Mouse (Mus musculus) layer of hippocampus, adult 18-20 months (tissue): ENCODE data around the gene Efemp2. TPM values are rescaled to one million over a fixed set of nuclear protein-coding genes. Genes with fewer than 3 reads are reported as not detected.

Source experiments
- DNase-seq, 2 experiments: peaks; one replicate each; pipeline ENCODE4 v3.0.0; 2022; ENCODE audit warnings: low spot score in 2 of 2
- total RNA-seq, 2 experiments: library from RNA; stranded (reverse); gene quantifications; 2 replicates each; pipeline ENCODE4 v1.2.3; 2021

Efemp2 gene
- total RNA-seq, 2 experiments from 2014 or later: 11.6 to 13.1 TPM

DNA sequence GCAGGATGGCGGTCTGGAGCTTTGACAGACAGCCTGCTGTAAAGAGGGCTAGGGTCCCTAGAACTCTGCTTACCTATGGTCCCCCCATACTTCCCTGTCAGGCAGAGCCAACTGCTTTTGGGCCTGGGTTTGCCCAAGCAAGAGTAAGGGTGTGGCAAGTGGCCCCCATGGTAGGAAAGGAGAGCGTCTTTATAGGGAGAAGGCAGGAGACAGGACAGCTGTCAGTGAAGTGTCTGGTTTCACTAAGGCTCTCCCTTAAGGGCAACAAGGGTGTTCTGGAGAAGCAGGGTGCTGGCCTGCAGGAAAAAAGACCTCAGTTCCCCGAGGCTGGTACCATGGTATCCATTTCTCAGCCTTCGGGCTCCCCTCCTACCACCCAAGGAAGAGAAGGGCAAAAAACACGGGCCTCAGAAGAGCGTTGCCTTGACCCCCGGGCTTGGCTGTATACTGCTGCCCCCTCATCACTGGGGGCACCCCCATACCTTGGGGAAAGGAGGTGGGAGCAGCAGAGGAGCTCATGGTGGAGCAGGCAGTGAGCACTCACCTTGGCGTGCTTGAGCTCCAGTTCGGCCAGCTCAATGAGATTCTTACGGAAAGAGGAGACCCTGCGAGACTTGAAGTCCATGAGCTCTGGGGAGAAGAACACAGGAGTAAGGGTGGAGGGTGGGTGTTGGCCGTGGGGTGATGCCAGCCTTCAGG is 21.7 kb downstream of the Efemp2 start:
- no peak for DNase-seq

- DNase-seq: no peak
Observed at GRCm38 (mm10) chr19:5496052-5496370, 22.3 kb downstream of the Efemp2 start.

- DNase-seq: no peak
Observed at GRCm38 (mm10) chr19:5500330-5500875, 26.6 kb downstream of the Efemp2 start.

DNA sequence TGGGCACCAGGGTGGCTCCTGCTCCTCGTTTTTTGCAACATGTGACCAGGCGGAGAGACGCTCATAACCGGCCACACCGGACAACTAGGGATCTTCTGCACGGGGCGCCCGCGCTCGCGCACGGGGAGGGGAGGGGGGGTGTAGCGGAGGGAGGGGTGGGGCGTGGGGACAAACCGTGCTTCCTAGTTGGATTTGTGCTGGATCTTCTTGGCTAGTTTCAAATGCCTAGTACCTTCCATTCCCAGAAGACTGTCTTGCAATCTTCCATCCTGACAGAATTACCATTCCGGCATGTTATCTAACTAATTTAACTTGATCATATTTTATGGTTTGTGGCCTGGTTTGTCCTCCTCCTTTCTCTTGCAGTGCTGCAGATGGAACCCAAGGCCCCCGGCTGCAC is 29.9 kb downstream of the Efemp2 start, which contains the start of gene 1700020D05Rik:
1700020D05Rik (minus strand) TSS at position 101 of the 400 bp plus-strand sequence.
- DNase-seq: no peak

DNA sequence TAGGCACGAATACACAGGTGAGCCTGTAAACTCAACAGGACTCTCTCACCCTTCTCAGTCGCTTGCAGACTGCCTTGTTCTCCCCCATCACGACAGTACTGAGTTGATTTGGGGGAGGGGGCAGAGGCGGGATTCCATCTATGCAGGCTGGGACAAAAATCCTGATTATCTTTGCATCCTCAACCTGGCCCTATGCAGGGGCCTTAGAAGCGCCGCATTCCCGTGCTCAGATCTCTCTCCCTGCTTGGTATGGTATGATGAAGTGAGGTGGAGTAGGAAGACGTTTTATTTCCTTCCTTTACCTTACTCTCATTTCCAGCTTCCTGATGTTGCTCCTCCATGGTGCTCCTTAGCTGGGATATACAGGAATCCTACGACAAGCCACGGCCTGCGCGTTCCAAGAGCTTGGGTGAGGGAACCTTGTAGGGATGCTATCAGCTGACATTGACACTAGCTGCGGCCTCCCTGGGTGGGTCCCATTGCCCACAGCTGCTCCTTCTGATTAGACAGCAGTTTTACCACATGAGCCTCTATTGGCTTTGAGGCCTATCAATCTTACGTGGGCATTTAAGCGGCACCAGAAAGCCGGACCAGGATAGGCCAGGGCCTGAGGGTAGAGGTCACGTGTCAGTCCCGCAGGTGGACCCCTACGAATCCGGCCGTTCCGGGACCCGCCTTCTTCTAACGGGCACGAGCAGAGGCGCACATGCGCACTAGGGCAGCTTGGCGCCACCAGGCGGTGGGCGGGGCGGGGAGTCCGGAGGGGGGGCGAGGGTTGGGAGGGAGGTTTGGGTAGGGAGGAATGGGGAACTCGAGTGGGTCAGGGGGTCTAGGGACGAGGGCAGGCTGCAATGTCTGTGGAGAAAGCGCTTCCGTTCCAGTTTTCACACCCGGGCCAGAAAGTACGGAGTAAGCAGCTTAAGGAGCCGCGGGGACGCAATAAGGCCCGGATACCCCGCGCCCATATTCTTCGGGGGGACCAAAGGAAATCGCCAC is 36.6 kb downstream of the Efemp2 start, which contains the start of gene Snx32:
Snx32 (minus strand) TSS at position 508 of the 996 bp plus-strand sequence.
- DNase-seq: peak; percentile 98 to 100

DNA sequence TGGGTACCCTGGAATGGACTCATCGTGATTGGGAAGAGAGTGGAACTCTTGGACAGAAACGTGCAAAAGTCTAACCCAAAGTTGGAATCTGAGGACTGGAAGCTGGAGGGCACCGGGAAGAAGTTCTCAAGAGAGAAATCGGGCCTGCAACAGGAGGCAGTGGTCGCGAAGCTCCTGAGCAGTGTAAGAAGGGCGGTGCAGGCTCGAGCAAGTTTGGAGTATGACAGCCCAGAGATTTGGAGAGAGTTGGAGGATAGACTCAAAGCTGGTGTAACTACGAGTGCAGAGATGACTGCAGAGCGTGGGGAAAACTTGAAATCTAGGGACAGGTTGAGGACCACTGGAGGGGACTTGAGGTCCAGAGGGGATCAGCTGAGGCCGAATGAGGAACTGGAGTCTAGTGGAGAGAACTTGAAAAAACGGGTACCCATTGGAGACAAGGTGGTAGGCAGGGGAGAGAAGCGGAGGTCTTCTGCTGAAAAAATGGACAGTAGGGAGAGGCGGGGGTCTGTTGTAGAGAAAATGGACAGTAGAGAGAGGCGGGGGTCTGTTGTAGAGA is 37.4 kb downstream of the Efemp2 start:
- DNase-seq: no peak

- DNase-seq: no peak
Observed at GRCm38 (mm10) chr19:5512091-5513004, 38.6 kb downstream of the Efemp2 start.

DNA sequence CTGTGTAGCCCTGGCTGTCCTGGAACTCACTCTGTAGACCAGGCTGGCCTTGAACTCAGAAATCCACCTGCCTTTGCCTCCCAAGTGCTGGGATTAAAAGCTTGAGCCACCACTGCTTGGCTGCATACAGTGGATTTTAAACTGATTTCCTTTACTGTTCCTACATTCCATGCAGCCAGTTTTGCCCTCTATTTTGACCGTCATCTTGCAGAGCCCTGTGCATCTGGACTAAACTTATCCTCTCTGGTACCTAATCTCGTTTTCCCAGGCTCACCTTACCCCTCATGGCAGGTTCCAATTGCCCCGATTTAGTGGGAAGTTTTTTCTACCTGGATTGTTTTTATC is 39.2 kb downstream of the Efemp2 start:
- DNase-seq: no peak

DNA sequence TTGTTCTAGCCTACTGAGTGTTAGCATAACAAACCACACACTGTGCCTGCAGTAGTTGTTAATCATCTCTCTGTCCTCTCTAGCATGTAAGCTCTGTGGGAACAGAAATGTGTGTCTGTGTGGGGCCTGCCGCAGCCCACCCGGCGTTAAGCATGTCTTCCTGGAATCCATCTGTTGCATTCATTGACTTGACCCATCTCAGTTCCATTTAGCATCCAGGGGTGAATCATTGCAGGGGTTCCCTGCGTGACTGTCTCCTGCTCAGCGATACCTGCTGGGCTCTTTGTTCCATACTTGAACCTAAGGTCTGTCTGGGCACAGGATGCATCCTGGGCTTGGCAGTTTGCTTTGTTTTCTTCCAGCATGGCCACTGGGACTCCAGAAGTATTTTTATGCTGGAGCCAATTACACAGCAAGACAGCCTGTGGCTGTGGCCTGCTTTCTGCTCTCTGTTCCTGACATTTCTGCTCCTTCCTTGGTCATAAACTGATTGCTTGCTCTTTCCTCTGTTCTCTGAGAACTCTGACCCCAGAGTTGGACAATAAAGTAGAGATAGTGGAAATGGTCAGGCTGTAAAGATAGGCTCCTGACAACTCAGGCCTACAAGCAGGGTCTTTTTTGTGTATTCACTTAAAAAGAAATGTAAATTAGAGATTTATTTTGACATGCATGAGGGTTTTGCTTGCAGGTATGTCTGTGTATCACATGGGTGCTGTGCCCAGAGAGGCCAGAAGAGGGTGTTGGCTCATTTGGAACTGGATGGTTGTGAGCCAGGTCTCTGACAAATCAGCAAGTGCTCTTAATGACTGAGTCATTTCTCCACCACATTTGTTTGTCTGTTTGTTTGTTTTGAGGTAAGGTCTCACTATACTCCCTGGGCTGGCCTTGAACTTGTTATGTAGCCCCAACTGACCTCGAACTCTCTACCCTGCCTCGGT is 42.4 kb downstream of the Efemp2 start:
- no peak for DNase-seq

DNA sequence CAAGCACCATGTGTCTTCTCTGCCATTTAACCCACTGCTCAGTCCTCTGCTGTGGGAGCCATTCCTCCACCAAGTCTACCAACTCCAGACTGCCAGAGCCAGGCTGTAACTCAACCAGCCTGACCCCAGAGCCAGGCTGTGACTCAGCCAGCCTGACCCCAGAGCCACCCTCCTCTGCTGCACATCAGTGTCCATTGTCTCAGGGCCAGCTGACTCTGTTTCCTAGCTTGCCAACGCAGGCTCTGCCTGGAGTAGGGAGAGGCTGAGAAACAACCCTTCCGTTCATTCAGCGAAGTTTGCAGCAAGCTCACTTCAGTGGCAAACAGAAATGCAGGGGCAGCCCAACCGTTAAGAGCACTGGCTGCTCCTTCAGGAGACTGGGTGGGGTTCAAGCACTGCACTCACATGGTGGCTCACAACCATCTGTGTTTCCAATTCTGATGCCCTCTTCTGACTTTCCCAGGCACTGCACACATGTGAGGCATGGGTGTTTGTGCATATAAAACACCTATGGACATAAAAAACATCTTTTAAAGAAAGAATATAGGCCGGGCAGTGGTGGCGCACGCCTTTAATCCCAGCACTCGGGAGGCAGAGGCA is 43.3 kb downstream of the Efemp2 start:
- DNase-seq: no peak

DNA sequence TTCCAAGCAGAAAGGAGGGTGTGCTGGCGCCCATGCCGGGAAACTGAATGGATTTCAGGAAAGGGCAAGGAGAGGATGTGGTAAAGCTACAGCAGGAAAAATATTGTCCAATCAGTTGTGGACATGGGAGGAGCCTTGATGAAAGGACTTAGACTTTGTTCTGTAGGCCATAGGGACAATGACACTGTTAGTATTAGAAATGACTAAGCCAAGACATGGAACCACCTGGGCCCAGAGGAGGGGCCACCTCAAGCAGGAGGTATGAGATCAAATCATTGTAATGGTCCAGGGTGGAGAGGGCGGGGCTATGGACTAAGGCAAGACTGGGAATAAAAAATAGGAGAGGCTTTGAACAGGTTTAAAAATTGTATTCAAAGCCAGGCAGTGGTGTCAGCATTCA is 45.0 kb downstream of the Efemp2 start:
- DNase-seq: no peak

- DNase-seq: no peak
Observed at GRCm38 (mm10) chr19:5525204-5525603, 51.5 kb downstream of the Efemp2 start.

GRCm38 (mm10) chr19:5529325-5530137 is 55.8 kb downstream of the Efemp2 start:
- peak; percentile 82 to 94 for DNase-seq

DNA sequence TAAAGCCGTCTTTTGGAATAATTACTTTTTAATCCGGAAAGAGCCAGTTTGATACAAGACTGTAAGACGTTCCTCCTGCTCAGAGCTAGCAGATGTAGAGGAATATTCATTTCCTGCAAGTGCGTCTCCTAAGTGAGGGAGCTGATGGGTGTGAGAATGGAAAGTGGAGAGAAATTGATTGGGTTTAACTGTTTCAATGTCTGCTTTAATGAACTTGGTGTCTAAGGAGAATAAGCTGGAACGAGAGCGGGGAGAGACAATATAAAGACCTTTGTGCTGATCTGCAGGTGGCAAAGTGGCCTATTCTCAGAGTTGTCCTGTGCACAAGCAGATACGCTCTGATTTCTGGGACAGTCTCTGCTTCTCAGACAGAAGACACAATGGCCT is 56.4 kb downstream of the Efemp2 start:
- no peak for DNase-seq
